Mouse (Mus musculus): Measurements from ENCODE around the gene Pon3. TPM values are rescaled to one million over a fixed set of nuclear protein-coding genes. Genes with fewer than 3 reads are reported as not detected.
"Not testable (repeated sequence)": the region's sequence is repeated elsewhere in the genome, so short reads cannot be mapped to it uniquely, and the experiment has no call there.

The Pon3 gene
- polyA plus RNA-seq, 1 experiment from 2014 or later, result 6.3 TPM

GRCm38 (mm10) chr6:5236843-5237371, 19.2 kb downstream of the Pon3 start:
- Histone ChIP-seq H3K27me3 (replicated peaks; ENCODE audit: low read depth, poor library complexity, severe bottlenecking) (no peaks in the 10 kb centered on the region), H3K4me3 (no peak overlapping the region), H3K27ac (replicated peaks) (no peak overlapping the region), H3K36me3 (replicated peaks) (no peaks in the 10 kb centered on the region), H3K9me3 (no peaks in the 10 kb centered on the region), H3K4me1 (no peaks in the 10 kb centered on the region)
- 89% methylated on average over 8 of the region's 8 CpGs for WGBS
- DNase-seq (ENCODE audit: low spot score), result no peak

- DNase-seq (ENCODE audit: low spot score), result no peak
- no peak overlapping the region for H3K27ac ChIP-seq (replicated peaks)
- H3K9me3 ChIP-seq, result no peaks in the 10 kb centered on the region
- H3K4me3 ChIP-seq, result no peak overlapping the region
- H3K27me3 ChIP-seq (replicated peaks; ENCODE audit: low read depth, poor library complexity, severe bottlenecking), result no peaks in the 10 kb centered on the region
- no peaks in the 10 kb centered on the region for H3K36me3 ChIP-seq (replicated peaks)
- H3K4me1 ChIP-seq, result no peaks in the 10 kb centered on the region
- WGBS, result 78% methylated on average over 3 of the region's 3 CpGs
Measured at GRCm38 (mm10) chr6:5234563-5234962, 21.5 kb downstream of the Pon3 start.

- Histone ChIP-seq H3K36me3 (replicated peaks) (no peaks in the 10 kb centered on the region), H3K27ac (replicated peaks) (no peak overlapping the region), H3K4me1 (no peaks in the 10 kb centered on the region), H3K27me3 (replicated peaks; ENCODE audit: low read depth, poor library complexity, severe bottlenecking) (no peaks in the 10 kb centered on the region), H3K9me3 (no peaks in the 10 kb centered on the region), H3K4me3 (no peak overlapping the region)
- no peak for DNase-seq (ENCODE audit: low spot score)
- WGBS, result 89% methylated on average over 1 of the region's 1 CpGs
Measured at GRCm38 (mm10) chr6:5233812-5234211, 22.3 kb downstream of the Pon3 start.

DNA sequence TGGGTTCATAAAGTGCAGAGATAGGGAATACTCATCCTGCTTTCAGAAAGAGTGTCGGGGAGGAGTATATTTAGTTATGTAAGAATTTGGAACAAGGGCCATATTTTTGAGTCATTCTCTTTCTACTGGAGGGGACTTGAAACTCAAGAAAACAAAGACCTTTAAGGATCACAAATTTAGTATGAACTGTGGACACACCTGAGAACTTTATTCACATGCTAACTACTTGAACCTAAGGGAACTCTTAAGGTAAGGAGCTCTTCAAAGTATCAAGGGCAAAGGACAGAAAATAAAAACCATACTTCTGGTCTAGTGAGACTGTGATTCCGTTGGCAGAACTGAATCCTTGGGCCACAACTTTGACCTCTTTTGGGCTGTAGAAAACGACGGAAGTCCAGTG, 24.1 kb downstream of the Pon3 start:
- H3K9me3 ChIP-seq, result no peaks in the 10 kb centered on the region
- 86% methylated on average over 4 of the region's 4 CpGs for WGBS
- no peaks in the 10 kb centered on the region for H3K4me1 ChIP-seq
- DNase-seq (ENCODE audit: low spot score), result no peak
- H3K4me3 ChIP-seq, result no peak overlapping the region
- H3K27me3 ChIP-seq (replicated peaks; ENCODE audit: low read depth, poor library complexity, severe bottlenecking), result no peaks in the 10 kb centered on the region
- no peaks in the 10 kb centered on the region for H3K36me3 ChIP-seq (replicated peaks)
- no peak overlapping the region for H3K27ac ChIP-seq (replicated peaks)

GRCm38 (mm10) chr6:5230261-5230660, 25.8 kb downstream of the Pon3 start:
- no peak overlapping the region for H3K4me3 ChIP-seq
- H3K36me3 ChIP-seq (replicated peaks), result no peaks in the 10 kb centered on the region
- 95% methylated on average over 5 of the region's 5 CpGs for WGBS
- no peaks in the 10 kb centered on the region for H3K4me1 ChIP-seq
- H3K27ac ChIP-seq (replicated peaks), result no peak overlapping the region
- no peaks in the 10 kb centered on the region for H3K27me3 ChIP-seq (replicated peaks; ENCODE audit: low read depth, poor library complexity, severe bottlenecking)
- no peak for DNase-seq (ENCODE audit: low spot score)
- no peaks in the 10 kb centered on the region for H3K9me3 ChIP-seq

DNA sequence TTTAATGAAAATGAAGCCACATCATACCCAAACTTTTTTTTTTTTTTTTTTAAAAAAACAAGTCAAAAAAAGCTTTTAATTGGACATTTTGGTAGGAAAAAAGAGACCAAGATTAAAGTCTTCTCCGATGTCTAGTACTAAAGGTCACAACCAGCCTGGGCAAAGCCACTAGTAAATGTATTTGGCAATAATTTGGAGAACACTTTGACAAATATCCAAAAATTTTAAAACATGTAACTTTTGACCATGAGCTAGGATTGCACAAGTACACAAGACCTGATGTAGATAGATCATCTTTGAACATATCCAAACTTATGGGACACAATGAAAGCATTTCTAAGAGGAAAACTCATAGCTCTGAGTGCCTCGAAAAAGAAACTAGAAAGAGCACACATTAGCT, 32.5 kb downstream of the Pon3 start:
- H3K36me3 ChIP-seq (replicated peaks); H3K27me3 ChIP-seq (replicated peaks; ENCODE audit: low read depth, poor library complexity, severe bottlenecking); H3K9me3 ChIP-seq; DNase-seq (ENCODE audit: low spot score); H3K4me1 ChIP-seq; H3K4me3 ChIP-seq; H3K27ac ChIP-seq (replicated peaks): not testable (repeated sequence)
- WGBS, result 87% methylated on average over 2 of the region's 2 CpGs

DNA sequence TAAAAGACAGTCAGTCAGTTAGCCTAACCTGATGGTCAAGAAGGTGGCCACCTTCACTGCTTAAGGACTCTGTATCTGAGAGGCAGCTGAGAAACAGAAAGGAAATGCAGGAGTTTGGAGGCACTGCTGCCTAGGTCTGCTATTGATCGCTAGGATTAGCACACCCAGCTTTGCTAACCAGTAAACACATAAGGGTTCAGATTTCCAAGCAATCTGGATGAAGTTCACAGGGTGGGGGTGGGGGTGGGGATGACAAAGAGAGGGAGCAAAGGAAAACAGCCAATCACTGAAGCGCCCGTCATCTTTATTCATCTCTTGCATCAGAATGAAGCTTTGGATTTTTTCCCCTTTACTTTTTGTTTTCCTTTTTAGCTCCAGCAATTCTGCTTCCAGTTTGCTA, 34.0 kb downstream of the Pon3 start:
- WGBS, result 70% methylated on average over 3 of the region's 3 CpGs
- Histone ChIP-seq H3K4me1 (peaks cover 4% of the 10 kb centered on the region; the same call in 1 of the 2 replicates), H3K27me3 (replicated peaks; ENCODE audit: low read depth, poor library complexity, severe bottlenecking) (no peaks in the 10 kb centered on the region), H3K36me3 (replicated peaks) (no peaks in the 10 kb centered on the region), H3K4me3 (no peak overlapping the region), H3K9me3 (no peaks in the 10 kb centered on the region), H3K27ac (replicated peaks) (no peak overlapping the region)
- DNase-seq (ENCODE audit: low spot score), result no peak

- DNase-seq (ENCODE audit: low spot score), result no peak
- H3K36me3 ChIP-seq (replicated peaks), result no peaks in the 10 kb centered on the region
- WGBS, result 90% methylated on average over 4 of the region's 4 CpGs
- H3K27me3 ChIP-seq (replicated peaks; ENCODE audit: low read depth, poor library complexity, severe bottlenecking), result no peaks in the 10 kb centered on the region
- H3K9me3 ChIP-seq, result peaks cover under 1% of the 10 kb centered on the region; the same call in 1 of the 2 replicates
- peaks cover 4% of the 10 kb centered on the region; the same call in 1 of the 2 replicates for H3K4me1 ChIP-seq
- H3K4me3 ChIP-seq, result no peak overlapping the region
- H3K27ac ChIP-seq (replicated peaks), result no peak overlapping the region
Measured at GRCm38 (mm10) chr6:5218190-5218589, 37.9 kb downstream of the Pon3 start.

DNA sequence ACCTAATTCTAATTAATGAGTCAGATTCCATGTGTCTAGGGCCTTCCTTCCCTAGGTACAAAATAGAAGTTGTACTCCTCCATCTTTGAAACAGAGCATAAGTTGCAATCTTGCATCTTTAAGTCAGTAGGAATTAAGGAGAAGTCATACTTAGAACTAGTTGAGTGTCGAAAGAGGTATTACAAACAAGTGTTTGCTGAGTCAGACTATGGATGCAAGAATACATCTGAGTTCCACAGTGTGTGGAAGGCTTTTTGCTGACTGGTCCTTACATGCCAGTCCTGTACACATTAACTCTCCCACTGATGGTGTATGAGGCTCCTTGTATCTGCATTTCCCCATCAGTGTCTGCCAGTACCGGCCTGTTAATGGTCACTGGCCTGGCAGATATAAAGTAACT, 48.3 kb downstream of the Pon3 start:
- Histone ChIP-seq H3K27ac (replicated peaks) (no peak overlapping the region), H3K9me3 (peaks cover 4% of the 10 kb centered on the region; the same call in 1 of the 2 replicates), H3K4me1 (no peaks in the 10 kb centered on the region), H3K27me3 (replicated peaks; ENCODE audit: low read depth, poor library complexity, severe bottlenecking) (no peaks in the 10 kb centered on the region), H3K4me3 (no peak overlapping the region), H3K36me3 (replicated peaks) (no peaks in the 10 kb centered on the region)
- 89% methylated on average over 2 of the region's 2 CpGs for WGBS
- no peak for DNase-seq (ENCODE audit: low spot score)

GRCm38 (mm10) chr6:5199916-5200315, 56.2 kb downstream of the Pon3 start:
- DNase-seq (ENCODE audit: low spot score), result no peak
- Histone ChIP-seq H3K27ac (replicated peaks) (no peak overlapping the region), H3K4me3 (no peak overlapping the region), H3K36me3 (replicated peaks) (no peaks in the 10 kb centered on the region), H3K9me3 (peaks cover 2% of the 10 kb centered on the region; the same call in 1 of the 2 replicates), H3K4me1 (no peaks in the 10 kb centered on the region), H3K27me3 (replicated peaks; ENCODE audit: low read depth, poor library complexity, severe bottlenecking) (0 out of 2 replicates have a peak, but pooled peaks cover 4% of the 10 kb centered on the region)
- 87% methylated on average over 3 of the region's 3 CpGs for WGBS

- WGBS, result 89% methylated on average over 8 of the region's 8 CpGs
- Histone ChIP-seq H3K36me3 (replicated peaks) (no peaks in the 10 kb centered on the region), H3K4me1 (peaks cover under 1% of the 10 kb centered on the region; the same call in 1 of the 2 replicates), H3K9me3 (peaks cover 2% of the 10 kb centered on the region; the same call in 1 of the 2 replicates), H3K27ac (replicated peaks) (no peak overlapping the region), H3K4me3 (no peak overlapping the region), H3K27me3 (replicated peaks; ENCODE audit: low read depth, poor library complexity, severe bottlenecking) (0 out of 2 replicates have a peak, but pooled peaks cover 4% of the 10 kb centered on the region)
- no peak for DNase-seq (ENCODE audit: low spot score)
Measured at GRCm38 (mm10) chr6:5199376-5199905, 56.6 kb downstream of the Pon3 start.

- peaks cover 2% of the 10 kb centered on the region; the same call in 1 of the 2 replicates for H3K9me3 ChIP-seq
- H3K27ac ChIP-seq (replicated peaks), result no peak overlapping the region
- peaks cover 9% of the 10 kb centered on the region for H3K4me1 ChIP-seq
- H3K4me3 ChIP-seq, result no peak overlapping the region
- 0 out of 2 replicates have a peak, but pooled peaks cover 4% of the 10 kb centered on the region for H3K27me3 ChIP-seq (replicated peaks; ENCODE audit: low read depth, poor library complexity, severe bottlenecking)
- no peaks in the 10 kb centered on the region for H3K36me3 ChIP-seq (replicated peaks)
- DNase-seq (ENCODE audit: low spot score), result no peak
- WGBS, result 91% methylated on average over 5 of the region's 5 CpGs
Measured at GRCm38 (mm10) chr6:5198590-5198989, 57.5 kb downstream of the Pon3 start.

GRCm38 (mm10) chr6:5193693-5194092, 62.4 kb downstream of the Pon3 start, which contains the start of gene Pon1:
TSS of gene Pon1 (minus strand) at chr6:5193946.
- H3K27ac ChIP-seq (replicated peaks), result no peak within 1 kb of the TSS
- 0 out of 2 replicates have a peak, but pooled peaks cover 4% of the 10 kb centered on the region for H3K27me3 ChIP-seq (replicated peaks; ENCODE audit: low read depth, poor library complexity, severe bottlenecking)
- peaks cover 1% of the 10 kb centered on the region; the same call in 1 of the 2 replicates for H3K9me3 ChIP-seq
- H3K4me3 ChIP-seq, result no peak within 1 kb of the TSS
- peaks cover 17% of the 10 kb centered on the region for H3K4me1 ChIP-seq
- WGBS, result 31% methylated on average over 5 of the region's 5 CpGs
- H3K36me3 ChIP-seq (replicated peaks), result no peaks in the 10 kb centered on the region
- DNase-seq (ENCODE audit: low spot score), result no peak
